Mouse (Mus musculus): ENCODE measurements at regions not wholly inside any gene's neighbourhood (a gene's known extent, or its start where the extent isn't known, plus 50 kb on each side); places are given as distances from the start of the nearest gene placed in this dataset.

DNA sequence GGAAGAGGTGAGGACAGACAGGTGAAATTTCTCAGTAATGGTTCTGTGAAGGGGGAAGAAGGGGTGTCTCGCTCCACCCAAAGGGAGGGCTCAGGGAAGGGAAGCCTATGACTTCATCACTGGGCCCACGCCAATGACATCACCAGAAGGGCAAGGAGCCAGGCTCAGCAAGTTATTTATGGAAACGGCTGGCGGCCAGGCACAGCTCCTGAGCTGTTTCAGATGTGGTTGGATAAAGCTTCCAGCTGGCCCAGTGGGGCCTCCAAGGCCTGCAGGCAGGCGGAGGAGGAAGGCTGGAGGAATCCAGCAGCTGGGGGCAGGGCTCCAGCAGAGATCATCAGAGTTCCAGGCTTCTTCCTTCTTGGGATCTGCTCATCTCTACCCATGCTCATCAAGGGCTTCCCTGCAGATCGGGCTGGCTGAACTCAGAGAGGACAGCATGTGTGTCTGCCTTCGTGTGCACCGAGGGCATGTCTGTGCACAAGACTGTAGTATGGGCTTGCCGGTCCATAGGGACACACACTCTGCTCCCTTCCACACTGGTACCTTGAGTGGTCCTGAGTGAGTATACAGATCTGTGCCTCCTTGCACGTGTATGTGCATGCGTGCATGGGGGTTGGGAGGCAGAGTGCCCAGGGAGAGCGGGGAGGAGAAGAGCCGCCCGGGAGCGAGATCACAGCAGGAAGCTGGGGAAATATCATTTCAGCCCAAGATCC is 131.6 kb upstream of the Sdk2 start:
- peak; percentile 90 for DNase-seq

DNA sequence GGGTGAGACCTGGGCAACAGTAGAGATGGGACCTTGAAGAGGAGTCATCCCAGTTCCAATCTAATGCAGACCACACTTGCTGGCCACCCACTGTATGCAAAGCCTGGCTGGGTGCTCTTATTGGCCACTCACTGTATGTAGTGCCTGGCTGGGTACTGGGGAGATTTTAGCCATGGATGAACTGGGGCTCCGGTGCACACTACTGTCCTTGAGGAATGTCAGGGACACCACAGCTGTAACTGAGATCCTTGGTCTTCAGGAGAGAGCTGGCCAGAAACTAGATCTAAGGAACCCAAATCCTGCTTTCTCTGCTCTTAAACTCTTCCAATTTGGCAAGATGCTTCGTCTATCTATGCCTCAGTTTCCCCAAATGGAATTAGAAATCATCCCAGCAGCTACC is 128.4 kb upstream of the Sdk2 start:
- no peak for DNase-seq

DNA sequence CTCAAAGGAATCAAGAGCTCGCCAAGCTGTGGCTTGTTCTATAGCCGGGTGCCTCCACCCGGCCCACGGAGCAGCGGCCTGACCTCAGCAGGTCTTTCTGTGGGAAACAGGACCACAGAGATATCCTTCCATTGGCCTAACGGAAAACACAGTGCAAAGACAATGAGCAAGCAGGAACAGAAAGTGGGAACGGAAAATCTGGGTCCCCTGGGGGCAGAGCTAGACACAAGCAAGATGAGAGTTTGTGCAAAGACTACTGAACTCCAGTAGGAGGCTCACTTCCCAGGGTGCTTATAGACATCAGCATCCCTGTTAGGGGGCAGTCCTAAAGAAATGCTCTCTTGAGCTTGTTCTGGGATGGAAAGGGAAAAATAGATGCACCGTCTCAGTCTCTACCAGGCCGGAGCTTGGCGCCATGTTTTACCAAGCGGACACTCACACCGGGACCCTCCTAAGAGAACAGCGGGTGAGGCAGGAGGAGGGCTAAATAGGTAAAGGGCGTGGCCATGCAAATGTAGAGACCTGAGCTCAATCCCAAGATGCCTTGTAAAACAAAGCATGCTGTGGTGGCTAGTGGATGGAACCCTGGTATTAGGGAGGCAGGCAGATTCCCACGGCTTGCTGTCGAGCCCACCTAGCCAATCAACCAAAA is 127.3 kb upstream of the Sdk2 start:
- no peak for DNase-seq

DNA sequence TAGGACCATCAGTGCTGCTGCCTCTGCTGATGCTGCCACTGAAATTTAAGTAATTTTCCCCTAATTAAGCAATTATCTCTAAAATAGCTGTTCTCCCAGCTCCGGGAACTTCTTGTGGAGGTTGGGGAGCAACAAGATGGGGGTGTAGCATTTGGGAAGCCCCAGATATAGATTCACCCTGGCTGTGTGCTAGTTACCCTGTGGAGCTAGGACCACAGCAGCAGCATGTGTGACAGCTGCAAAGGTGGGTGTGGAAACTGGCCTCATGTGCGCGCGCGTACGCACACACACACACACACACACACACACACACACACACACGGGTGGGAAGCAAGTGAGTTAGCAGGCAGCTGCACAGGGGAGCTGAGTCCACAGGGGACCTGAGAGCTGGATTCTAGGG is 126.2 kb upstream of the Sdk2 start:
- DNase-seq: peak; percentile 37

DNA sequence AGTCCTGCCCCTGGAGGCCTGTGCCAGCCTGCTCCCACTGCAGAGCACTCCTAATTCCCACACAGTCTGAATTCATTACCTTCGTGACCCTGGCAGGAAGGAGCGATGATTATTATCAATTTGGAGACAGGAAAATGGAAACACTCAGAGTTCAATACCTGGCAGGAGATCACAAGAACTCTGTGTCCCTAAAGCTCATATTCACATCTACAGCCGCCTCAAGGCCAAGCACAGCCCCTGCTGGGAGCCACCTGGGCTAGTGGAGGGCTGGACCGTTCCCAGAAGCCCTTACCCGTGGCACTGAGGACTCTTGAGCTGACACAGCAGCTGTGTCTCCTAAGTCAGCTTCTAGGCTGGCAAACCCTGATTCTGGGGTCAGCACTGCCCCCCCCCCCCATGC is 124.8 kb upstream of the Sdk2 start:
- DNase-seq: no peak

DNA sequence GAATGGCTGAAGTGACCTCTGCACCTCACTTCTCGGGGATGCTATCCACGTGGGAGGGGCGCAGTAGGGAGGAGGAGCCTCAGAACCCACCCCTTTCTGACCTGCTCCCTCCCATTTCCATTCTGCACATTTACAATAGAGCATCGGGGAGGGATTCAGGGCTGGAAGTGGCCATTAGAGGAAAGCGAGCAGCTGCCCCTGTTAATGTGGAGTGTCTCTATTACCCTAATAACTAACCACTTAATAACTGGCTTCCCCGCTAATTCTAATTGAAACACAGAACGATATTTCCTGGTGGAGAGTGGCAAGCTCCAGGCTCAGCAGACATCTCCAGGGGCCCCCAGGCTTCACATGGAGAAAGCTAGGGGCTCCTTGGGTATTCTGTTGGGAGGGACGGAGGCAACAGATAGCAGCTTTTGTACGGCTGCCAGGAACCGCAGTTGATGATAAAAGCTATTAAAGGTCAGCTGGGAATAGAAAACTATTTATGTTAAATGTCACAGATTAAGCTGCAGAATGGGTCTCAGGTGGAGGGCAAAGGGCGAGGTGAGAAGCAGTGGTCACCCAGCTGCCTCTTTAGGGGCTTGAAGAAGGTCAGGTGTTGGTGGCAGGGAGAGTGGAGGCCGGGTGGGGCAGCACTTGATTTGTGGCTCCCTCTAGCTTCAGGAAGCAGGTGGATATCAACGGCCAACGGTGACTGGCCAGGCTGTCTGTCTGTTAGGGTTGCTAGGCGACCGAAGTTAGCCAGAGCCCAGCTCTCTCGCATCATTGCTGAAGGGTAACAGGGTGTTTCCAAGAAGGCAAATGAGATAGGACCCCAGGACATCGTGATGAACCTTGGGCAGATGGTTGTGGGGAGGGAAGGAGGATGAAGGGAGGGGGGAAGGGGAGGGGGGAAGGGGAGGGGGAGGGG is 118.4 kb upstream of the Sdk2 start:
- DNase-seq: no peak

DNA sequence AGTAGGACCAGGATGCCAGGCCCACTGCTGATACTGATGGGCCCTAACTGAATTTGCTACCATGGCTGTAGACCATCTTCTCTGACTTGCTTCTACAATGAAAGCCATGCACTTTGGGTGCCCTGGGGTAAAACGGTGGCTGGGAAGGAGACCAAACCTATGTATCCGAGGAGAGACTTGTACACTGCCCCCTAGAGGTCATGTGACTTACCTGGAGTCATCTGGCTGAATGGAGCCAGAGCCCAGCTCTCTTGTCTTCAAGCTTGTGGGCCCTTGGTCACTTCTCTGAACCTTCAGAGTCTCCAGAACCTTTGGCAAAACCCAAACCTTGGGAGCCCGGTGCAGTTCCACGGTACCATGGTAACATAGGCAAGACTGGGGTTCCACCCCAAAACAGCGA is 117.6 kb upstream of the Sdk2 start:
- DNase-seq: no peak

DNA sequence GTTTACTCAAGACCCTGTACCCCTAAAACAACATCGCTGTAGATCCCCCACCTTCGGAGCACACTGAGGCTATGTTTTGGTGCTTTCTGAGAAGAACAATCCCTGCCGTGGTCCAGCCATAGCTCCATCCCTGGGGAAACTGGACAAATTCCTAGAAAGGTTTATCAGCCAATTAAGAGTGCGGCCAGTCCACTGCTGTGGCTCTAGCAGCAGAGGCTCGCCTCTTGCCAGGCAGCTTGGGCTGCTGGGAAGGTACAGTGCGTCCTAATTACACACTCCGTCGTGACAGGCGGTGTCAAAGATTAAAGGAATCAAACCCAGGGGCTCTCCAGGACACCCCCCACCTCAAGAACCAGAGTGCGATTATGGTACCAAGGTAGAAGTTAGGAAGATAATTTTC is 116.4 kb upstream of the Sdk2 start:
- DNase-seq: no peak

DNA sequence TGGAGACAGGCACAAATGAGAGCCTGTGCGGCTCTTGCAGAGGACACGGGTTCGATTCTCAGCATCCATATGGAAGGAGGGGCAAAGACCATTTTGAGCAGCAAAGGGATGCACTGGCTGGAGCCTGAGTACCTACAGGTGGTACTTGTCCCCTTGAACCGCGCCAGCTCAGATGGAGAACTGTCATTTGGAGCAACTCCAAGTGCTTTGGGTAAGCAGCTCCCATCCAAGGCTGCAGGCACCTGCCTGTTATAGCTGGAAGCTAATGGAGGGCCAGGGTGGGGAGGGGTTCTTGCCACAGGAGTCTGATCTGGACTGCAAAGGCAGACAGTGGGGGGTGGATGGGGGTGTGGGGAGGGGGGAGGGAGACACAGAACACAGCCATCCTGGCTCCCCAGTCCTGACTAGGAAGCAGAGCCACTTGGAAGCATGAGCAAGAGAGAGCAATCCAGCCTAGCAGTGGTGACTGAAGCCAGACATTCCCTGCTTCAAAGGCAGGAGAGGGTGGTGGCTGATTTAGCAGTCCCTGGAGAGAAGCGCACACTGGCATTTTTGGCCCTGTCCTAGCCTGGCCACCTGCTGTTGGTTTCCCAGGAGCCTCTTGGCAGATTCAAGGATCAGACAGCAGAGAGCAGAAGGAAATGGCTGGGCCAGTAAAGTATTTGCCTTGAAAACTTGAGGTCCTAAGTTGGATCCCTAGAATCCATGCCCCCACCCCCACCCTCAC is 112.1 kb upstream of the Sdk2 start:
- no peak for DNase-seq

DNA sequence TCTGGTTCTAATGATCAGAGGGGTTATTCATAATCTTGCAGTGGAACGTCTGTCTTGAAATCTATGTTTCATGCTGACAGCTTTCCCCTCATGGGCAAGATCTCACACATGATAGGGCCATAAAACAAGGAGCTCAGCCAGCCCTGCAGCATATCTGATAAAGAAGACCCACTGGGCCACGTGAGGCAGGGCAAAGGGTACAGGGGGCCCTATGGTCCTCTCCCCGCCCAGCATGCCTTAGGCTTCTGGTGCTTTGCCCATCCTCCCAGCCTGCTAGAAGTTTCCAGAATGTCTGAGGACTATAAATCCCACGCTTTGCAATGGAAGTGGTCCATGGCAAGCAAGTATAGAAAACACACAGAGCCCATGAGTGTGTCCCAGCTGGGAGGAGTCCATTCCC is 110.9 kb upstream of the Sdk2 start:
- no peak for DNase-seq

DNA sequence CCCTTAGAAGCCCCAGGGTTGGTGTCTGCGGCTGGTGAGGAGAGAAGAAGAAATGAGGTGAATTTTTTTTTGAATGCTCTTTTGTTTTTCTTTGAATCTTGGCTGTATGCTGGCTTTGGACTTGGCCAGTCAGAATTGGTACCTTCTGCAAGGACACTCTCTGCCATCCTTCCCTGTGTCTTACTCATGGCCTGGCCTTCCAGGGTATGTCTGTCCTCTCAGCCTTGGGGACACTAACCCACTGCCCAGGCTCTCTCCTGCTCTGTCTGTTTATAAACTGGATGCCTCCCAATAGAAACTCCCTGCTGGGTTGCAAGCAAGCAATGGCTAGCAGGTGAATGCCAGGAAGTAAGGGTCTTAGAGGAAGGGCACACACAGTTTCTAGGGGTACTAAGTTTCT is 110.4 kb upstream of the Sdk2 start:
- DNase-seq: no peak

DNA sequence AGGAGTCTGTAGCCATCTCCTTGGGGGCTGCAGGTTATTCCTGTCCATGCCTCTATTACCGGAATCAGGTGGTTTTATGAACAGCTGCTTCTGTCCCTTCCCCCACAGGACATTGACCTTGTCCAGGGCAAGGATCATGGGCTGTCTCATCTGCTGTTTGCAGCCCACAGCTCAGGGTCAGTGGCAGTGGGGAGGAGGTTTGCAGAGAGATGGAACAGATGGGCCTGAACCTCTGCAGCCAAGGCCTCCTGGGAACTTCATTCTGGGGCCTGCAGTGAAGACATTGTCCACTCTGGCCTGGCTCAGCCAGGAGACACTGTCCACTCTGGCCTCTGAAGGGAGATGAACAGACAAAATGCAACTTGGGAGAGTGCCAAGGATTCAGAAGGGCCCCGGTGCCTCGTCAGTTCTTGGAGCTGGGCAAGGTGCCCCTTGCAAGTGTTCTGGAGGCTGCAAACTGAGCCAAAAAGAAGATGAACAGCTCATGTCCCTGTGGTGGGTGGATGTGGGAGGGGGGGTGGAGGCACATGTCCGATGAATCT is 109.9 kb upstream of the Sdk2 start:
- peak; percentile 24 for DNase-seq

DNA sequence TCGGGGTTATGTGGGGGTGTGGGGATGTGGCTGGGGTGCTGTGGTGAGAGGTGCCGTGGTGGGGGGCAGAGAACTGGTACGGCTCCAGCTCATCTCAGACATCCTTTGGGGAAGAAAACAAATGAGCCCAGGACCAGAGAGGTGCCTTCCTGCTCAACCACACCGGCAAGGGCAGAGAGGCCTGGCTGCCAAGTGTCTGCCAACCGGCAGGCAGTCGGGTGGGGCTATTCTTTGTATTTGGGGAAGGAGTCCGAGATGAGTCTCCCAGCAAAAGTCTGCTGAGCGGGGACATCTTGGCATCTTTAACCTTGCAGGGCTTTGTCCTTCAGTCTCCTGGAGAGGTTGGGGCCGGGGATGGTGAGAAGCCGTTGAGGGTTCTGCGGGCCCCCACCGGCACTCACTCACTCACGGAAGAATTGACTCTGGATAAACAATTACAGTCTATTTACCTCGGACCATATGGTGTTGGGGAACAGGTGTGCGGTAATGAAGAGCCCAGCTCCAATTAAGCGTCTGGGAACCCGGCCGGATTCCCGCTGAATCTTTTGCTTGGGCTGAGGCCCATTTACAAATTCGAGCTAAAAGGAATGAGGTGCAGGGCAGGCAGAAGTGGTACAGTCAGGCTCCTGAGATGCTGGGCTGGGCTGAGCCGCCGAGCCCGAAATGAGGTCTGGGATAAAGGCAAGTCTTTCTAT is 108.7 kb upstream of the Sdk2 start:
- DNase-seq: peak; percentile 23

DNA sequence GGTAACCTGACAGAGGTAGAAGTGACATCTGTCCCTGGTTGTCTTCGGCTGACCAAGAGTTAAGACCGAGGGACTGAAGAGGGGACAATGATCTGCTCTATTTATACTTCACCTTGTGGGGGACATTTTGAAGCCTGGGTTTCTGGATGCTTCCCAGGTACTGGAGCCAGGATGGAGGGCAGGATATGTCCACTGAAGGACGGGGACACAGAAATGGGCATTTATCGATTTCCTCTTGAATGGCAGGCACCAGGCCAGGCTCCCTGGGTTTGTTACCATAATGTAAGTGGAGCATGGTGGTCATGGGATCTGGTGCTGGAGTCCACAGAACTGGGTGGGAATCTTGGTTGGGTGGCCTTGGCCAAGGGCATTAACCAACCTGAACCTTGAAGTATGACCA is 108.0 kb upstream of the Sdk2 start:
- no peak for DNase-seq

DNA sequence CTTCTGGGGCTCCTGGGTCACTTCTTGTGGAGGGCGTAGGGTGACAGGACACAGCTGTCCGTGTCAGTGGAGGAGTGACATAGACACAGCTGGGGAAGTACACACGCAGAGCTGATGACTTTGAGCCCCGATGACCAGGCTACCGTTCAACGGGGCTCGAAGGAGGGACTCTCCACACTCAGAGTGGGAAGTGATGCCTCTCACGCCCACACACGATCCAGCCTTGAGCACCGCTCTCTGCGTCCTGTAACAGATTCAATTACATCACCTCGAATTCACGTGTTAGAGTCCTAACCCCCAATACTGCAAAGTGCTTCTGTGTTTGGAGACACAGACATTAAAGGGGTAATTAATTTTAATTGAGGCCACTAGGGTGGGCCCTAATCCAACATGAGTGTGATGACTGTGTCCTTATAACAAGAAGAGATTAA is 101.4 kb upstream of the Sdk2 start:
- DNase-seq: no peak

DNA sequence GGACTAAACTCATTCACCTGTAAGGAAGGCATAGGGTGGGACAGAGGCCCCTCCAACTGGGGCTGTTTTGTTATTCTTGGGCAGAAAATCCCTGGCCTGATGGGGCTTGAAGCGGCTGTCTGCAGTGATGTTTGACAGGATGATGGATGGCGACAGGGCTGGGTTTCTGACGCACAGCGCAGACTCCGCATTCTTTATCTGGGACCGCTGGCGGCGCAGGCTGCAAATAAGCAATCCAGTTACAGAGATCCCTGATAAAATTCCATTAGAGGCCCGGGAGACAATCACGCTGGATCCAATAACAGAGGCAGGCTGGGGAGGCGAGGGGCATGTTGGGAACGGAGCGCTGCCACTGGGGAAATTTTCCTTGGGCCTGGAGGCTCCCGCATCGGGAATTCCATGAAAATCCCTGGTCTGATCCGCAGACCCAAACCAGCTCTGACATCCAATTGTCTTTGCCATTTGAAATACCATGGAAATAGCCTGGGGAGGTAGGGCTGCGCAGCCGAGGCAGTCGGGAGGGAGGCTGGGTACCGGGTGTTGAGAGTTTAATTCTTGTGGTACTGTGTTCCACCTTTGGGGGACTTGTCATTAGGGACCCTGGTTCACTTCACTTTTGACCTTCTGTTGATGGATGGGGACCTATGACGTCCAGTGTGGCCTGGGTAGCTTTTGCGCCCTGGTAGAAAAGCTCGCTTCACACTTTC is 99.0 kb upstream of the Sdk2 start:
- no peak for DNase-seq

DNA sequence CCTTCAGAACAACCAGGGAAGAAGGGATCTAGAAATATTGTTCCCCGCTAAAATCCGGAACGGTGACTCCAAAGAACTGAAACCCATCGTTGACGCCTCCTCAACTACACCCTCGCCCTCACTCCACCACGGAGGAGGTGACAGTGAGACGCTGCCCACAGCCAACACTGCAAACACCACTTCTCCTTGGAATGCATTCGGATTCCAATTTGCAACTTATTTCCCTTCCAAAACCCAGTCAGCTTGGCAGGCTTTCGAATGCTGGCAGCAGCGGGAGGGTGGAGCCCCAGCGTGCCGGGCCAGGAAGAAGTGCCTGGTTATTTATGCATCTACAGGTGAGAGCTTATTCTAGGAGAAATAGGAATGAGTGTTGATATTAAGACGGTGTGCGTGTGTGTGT is 85.9 kb upstream of the Sdk2 start:
- DNase-seq: peak; percentile 70

DNA sequence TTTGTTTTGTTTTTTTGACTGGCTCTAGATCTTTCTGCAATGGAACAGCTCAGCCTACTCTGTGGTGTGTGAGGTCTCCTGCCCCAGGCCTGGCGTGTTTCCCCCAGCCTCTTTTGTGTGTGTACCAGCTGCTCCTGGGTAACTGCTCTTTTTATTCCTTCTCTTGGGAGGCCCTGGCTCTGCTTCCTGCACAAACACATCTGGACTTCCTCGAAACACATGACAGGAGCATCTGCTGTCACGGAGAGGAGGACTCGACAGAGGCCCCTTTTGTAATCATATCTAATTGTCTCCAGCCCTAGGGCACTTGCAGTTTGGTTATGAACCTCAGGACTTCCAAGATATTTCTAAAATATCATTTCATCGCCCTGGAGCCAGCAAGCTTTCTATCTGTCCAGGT is 79.5 kb upstream of the Sdk2 start:
- no peak for DNase-seq

DNA sequence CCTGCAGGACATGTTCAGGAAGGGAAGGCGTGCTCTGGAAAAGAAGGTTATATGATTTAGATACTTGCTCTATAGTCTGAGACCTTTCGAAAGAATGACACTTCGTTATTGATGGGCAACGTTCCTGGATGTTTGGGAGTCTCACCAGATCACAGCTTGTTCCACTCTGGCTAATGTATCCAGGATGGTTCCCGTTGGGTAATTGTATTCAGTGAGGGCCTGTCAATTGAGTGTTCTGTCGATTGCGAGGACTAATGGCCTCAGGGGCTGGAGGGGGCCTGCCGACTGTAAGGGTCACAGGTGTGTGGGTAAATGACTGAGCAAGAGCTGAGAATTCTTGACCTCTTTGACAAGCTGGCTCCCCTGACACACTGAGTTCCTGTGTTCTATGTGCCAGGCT is 62.4 kb upstream of the Sdk2 start:
- no peak for DNase-seq

DNA sequence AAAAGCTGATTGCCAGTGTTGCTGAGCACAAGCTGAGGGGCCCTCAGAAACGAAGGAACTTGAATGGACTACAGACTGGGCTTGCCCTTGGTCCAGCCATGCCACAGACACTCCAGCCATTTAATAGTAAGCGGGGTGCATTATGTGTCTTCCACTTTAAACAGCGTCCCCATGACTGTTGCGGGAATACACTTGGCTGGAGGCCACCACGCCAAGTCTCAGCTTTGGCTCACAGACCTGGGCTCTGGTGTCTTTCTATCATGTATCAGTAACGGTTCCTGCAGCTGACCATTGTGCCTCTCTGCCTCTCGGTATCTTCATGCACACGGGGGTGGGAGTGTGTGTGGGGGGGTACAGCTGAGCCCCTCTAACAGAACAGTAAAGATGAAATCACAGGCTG is 62.0 kb upstream of the Sdk2 start:
- no peak for DNase-seq

DNA sequence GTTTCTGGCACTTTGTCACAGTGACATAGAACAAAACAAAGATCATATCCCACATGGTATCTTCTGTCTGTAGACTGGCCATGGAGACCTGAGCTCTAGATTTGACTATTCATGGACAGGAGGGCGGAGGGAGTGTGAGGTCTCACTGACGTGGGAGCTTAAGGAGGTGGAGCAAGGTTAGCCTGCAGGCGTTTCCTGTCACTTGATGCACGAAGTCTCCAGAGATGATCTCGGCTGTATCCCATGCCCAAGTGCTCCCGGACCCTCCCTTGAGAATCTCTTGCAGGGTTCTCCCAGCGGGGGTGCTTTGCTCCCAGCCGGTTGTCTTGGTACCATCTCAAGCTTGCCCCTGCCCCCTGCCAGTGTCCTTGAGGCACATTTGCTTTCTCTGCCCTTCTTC is 60.6 kb upstream of the Sdk2 start:
- DNase-seq: no peak

DNA sequence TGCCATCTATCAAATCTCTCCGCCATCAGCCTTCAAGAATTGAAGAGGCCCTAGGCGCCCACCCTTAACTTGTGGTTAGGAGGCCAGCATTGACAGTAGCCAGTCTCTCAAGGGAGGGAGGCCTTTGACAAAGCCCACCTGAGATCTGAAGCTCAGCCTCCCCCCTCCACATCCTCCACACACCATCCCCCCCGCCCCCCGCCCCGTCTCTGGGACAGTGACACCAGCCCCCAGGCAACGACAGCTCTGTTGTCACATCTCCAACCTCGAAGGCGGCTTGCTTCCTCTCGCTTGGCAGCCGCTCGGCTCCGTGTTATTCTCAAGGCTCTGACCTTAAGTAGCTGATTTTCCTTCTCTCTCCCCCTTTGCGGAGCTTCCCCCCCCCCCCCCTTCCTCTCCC is 55.3 kb upstream of the Sdk2 start:
- no peak for DNase-seq

All from right cerebral cortex, postnatal 25 days (tissue).